Mouse (Mus musculus): ENCODE results near the gene Duxbl2.
"Not testable (repeated sequence)": the region's sequence is repeated elsewhere in the genome, so short reads cannot be mapped to it uniquely, and the experiment has no call there.

The Duxbl2 gene

DNA sequence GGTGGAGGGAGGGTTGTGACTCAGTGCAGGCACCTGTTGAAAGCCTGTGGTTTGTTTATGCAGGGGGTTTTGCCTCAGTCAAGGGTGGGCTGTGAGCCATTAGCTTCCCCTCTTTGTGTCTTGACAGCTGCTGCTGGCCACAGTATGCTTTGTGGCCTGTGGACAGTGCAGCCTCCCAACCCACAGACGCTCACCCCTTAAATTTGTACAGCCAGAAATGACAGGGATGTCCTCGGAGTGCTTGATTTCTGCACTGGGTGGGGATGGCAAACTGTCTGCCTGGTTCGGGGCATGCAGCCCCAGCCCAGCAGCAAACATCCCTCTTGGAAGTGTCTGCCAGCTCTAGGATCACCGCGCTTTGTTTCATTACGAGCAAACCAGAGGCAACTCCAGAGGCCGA lies at the start of gene Duxbl2:
Gene Duxbl2, plus strand, starts transcription at position 200 of the 400 bp plus-strand sequence.
- not testable (repeated sequence) for DNase-seq (ENCODE audit: extremely low spot score)

GRCm38 (mm10) chr14:26076620-26077390 lies 41.3 kb upstream of the Duxbl2 start:
- not testable (repeated sequence) for DNase-seq (ENCODE audit: extremely low spot score)

GRCm38 (mm10) chr14:26081216-26081615 lies 36.9 kb upstream of the Duxbl2 start, which contains the start of gene Cphx2:
TSS of gene Cphx2 (plus strand) at chr14:26081516.
- DNase-seq (ENCODE audit: extremely low spot score): not testable (repeated sequence)

- DNase-seq (ENCODE audit: extremely low spot score): not testable (repeated sequence)
Measured at GRCm38 (mm10) chr14:26081997-26082396, 36.2 kb upstream of the Duxbl2 start, which contains the start of gene Cphx3. TSS of gene Cphx3 (plus strand) at chr14:26082297.

DNA sequence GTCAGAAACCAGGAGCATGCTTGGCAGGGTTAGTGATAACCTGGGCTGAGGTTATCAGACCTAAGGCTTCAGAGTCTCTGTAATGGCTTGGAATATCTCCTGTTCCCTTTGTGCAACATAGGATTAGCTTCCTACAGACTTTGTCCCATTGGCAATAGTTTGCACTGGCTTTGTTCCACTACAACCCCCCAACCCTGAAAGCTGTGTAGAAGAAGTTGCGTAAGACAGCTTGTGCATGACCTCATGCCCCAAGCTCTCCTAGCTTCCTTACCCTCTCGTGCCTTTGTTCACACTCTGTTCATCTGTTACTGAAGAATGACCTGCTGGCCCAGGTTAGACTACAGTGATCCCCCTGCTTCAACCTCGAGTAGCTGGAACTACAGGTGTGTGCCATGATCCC lies 20.5 kb upstream of the Duxbl2 start:
- not testable (repeated sequence) for DNase-seq (ENCODE audit: extremely low spot score)

GRCm38 (mm10) chr14:26118550-26119000 lies 426 bp downstream of the Duxbl2 start:
- DNase-seq (ENCODE audit: extremely low spot score): not testable (repeated sequence)

- not testable (repeated sequence) for DNase-seq (ENCODE audit: extremely low spot score)
Measured at GRCm38 (mm10) chr14:26119095-26119494, 946 bp downstream of the Duxbl2 start.

- DNase-seq (ENCODE audit: extremely low spot score): not testable (repeated sequence)
Measured at GRCm38 (mm10) chr14:26147095-26147494, 28.9 kb downstream of the Duxbl2 start.

- not testable (repeated sequence) for DNase-seq (ENCODE audit: extremely low spot score)
Measured at GRCm38 (mm10) chr14:26156032-26156431, 37.9 kb downstream of the Duxbl2 start.

GRCm38 (mm10) chr14:26161156-26161555 lies 43.0 kb downstream of the Duxbl2 start:
- DNase-seq (ENCODE audit: extremely low spot score): not testable (repeated sequence)

GRCm38 (mm10) chr14:26162423-26162822 lies 44.3 kb downstream of the Duxbl2 start:
- DNase-seq (ENCODE audit: extremely low spot score): not testable (repeated sequence)

DNA sequence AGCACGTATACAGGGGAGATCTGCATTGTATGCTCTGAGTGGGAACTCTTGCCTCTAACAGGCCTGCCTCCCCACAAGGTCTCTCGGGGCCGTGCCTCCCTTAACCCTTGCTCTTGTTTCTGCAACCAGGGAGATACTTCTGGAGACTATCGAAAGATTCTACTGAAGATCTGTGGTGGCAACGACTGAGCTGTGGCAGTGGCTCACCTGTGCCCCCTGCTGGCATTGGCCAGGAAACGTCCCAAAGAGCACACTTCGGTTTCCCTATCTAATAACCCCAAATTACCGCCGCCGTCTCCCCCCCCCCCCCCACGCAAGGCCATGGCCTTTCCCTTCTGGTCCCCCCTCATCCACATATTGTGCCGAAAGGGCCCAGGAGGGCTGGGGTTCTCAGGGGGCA lies 47.1 kb downstream of the Duxbl2 start:
- not testable (repeated sequence) for DNase-seq (ENCODE audit: extremely low spot score)

DNA sequence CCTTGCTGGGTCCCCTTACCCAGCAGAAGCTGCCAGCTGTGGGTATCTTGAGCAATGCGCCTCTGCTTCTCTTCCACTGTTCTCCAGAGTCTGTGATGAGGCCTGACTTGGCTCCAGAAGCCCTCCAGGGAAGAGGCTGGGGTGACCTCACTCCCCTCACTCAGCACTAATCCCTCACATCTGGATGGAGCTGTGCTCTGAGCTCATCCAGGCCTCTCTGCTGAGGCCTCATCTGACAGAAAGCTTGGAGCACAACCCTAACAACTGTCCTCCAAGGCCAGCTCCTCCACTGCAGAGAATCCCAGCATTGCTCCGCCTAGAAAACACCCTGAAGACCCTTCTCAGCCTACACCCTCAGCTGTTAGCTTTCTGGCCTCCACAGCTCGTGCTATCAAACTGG lies 55.8 kb downstream of the Duxbl2 start:
- not testable (repeated sequence) for DNase-seq (ENCODE audit: extremely low spot score)

- not testable (repeated sequence) for DNase-seq (ENCODE audit: extremely low spot score)
Measured at GRCm38 (mm10) chr14:26175028-26175427, 56.9 kb downstream of the Duxbl2 start.

Measured in embryo, embryonic 9.5 days (tissue).